Mouse (Mus musculus) limb, embryonic 14.5 days (tissue): ENCODE measurements around the gene Pfdn6. TPM values are rescaled to one million over a fixed set of nuclear protein-coding genes. Genes with fewer than 3 reads are reported as not detected.

ENCODE experiments used
- ATAC-seq: fragments of 200-750 bp; cut with Nextera tagmentation; 2 replicates; pipeline ENCODE4 v1.8.0; 2017; ENCODE audit warnings: low read depth, moderate number of reproducible peaks, moderate TSS enrichment; ENCODE audit not compliant: low FRiP score
- DNase-seq: peaks from one replicate; pipeline ENCODE4 v3.0.0-alpha.2; 2015; ENCODE audit warnings: low spot score
- H3K27ac ChIP-seq: fragments of 300-500 bp; sonication (generic); replicated peaks from 2 replicates; pipeline ENCODE4 v1.5.1; 2014; ENCODE audit warnings: low read depth, mild to moderate bottlenecking, low read length, moderate library complexity, mixed read lengths
- H3K27me3 ChIP-seq: fragments of 300-500 bp; sonication (generic); 2 replicates; pipeline ENCODE4 v1.6.1; 2014; ENCODE audit warnings: low read length, mixed read lengths; ENCODE audit not compliant: control insufficient read depth, insufficient read depth
- H3K36me3 ChIP-seq: fragments of 300-500 bp; sonication (generic); 2 replicates; pipeline ENCODE4 v1.6.1; 2014; ENCODE audit warnings: mild to moderate bottlenecking, low read length, moderate library complexity, mixed read lengths; ENCODE audit not compliant: control insufficient read depth, insufficient read depth
- H3K4me1 ChIP-seq: fragments of 300-500 bp; sonication (generic); 2 replicates; pipeline ENCODE4 v1.6.1; 2014; ENCODE audit warnings: antibody characterized with exemption, low read length, mixed read lengths; ENCODE audit not compliant: control insufficient read depth, insufficient read depth
- H3K4me2 ChIP-seq: fragments of 300-500 bp; sonication (generic); replicated peaks from 2 replicates; pipeline ENCODE4 v1.6.1; 2014; ENCODE audit warnings: low read depth, mild to moderate bottlenecking, low read length, moderate library complexity; ENCODE audit not compliant: severe bottlenecking
- H3K4me3 ChIP-seq: fragments of 300-500 bp; sonication (generic); replicated peaks from 2 replicates; pipeline ENCODE4 v1.5.1; 2014; ENCODE audit warnings: low read length
- H3K9ac ChIP-seq: fragments of 300-500 bp; sonication (generic); 2 replicates; pipeline ENCODE4 v1.6.1; 2014; ENCODE audit warnings: mild to moderate bottlenecking, low read depth, low read length, moderate library complexity; ENCODE audit not compliant: severe bottlenecking
- H3K9me3 ChIP-seq: fragments of 300-500 bp; sonication (generic); 2 replicates; pipeline ENCODE4 v1.6.1; 2016; ENCODE audit warnings: low read length; ENCODE audit not compliant: control insufficient read depth
- POLR2A ChIP-seq: fragments of 200-500 bp; IDR thresholded peaks from 2 replicates; pipeline ENCODE4 v1.8.0; 2012; ENCODE audit warnings: inconsistent platforms, mild to moderate bottlenecking, moderate library complexity, borderline replicate concordance; ENCODE audit not compliant: insufficient read depth, insufficient read length; ENCODE audit errors: extremely low read depth
- WGBS: fragments of 180-500 bp; shearing (Covaris S2); extraction: QIAGEN DNeasy Blood & Tissue Kit; methylation state at CpG from one replicate; pipeline ENCODE4 v1.1.7; 2014; 5-methylcytosine and 5-hydroxymethylcytosine counted together
- polyA plus RNA-seq, 2 experiments: library from polyadenylated mRNA; depleted of rRNA in 1 of 2; stranded (reverse) in 1 of 2; unstranded in 1 of 2; fragments of >200 nt; fragmentation: Nextera tagmentation in 1 of 2; extraction: Ambion mirVana in 1 of 2; gene quantifications; 2 replicates each; pipeline versions ENCODE4 v1.2.1 to v1.2.3; 2012 to 2014

The Pfdn6 gene
- polyA plus RNA-seq, 2 experiments = 104 to 135 TPM

DNA sequence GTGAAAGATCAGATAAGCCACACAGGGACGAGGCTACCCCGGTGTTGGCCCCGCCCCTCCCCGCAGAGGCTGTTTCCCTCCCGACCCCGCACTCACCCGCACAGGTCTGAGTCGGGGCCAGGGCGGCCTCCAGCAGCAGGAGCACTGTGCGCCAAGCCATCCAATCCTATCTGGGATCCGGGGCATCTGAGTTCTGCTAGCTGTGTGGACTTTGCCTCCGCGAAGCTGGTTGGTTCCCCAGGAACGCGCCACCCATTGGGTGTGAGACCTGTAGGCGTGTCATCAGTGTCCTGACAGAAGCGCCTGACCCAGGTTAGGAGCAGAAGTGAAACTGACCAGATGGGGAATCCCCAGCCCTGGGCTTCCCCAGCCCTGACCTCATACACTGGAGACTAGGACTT lies 38.5 kb upstream of the Pfdn6 start:
- Histone ChIP-seq H3K9me3 (no peaks in the 10 kb centered on the region), H3K4me3 (peak overlapping the region; percentile 27), H3K27me3 (peaks cover 29% of the 10 kb centered on the region), H3K4me1 (no peaks in the 10 kb centered on the region), H3K4me2 (peak overlapping the region; percentile 49), H3K27ac (no peak overlapping the region), H3K36me3 (no peaks in the 10 kb centered on the region), H3K9ac (peak overlapping the region; percentile 34; the same call in 1 of the 2 replicates)
- WGBS = 10% methylated on average over 15 of the region's 17 CpGs
- TF ChIP-seq POLR2A = no peak
- DNase-seq (no peak), ATAC-seq (no peak)

GRCm38 (mm10) chr17:33977861-33978557 lies 37.9 kb upstream of the Pfdn6 start:
- DNase-seq (no peak), ATAC-seq (no peak)
- Histone ChIP-seq H3K4me1 (no peaks in the 10 kb centered on the region), H3K27me3 (peaks cover 29% of the 10 kb centered on the region), H3K27ac (no peak overlapping the region), H3K9ac (peak overlapping the region; percentile 34), H3K36me3 (no peaks in the 10 kb centered on the region), H3K9me3 (no peaks in the 10 kb centered on the region), H3K4me3 (peak overlapping the region; percentile 27), H3K4me2 (peak overlapping the region; percentile 49)
- WGBS = 3% methylated on average over 57 of the region's 57 CpGs
- no peak for TF ChIP-seq POLR2A

DNA sequence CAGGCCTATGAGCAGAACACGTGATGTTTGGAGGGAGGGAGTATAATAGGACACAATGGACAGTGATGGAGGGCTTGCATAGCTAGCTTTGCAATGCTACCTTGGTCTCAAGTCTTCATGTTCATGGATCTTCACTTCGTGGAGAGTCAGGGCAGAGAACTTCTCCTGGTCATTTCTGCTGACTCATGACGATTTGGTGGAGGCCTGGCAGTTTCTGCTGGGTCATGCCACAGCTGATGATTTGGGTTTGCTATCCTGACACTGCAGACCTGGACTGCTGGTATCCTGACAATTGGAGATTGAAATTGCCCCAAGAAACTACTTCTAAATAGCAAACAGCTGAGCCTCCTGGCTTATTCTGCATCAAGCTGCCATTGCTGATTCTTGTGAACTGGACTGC lies 33.4 kb upstream of the Pfdn6 start:
- H3K4me2 ChIP-seq = no peak overlapping the region
- H3K27ac ChIP-seq = no peak overlapping the region
- H3K4me1 ChIP-seq = no peaks in the 10 kb centered on the region
- TF ChIP-seq POLR2A = no peak
- 68% methylated on average over 3 of the region's 3 CpGs for WGBS
- H3K9ac ChIP-seq = no peak overlapping the region
- peaks cover 11% of the 10 kb centered on the region for H3K27me3 ChIP-seq
- no peak for DNase-seq
- no peak overlapping the region for H3K4me3 ChIP-seq
- no peaks in the 10 kb centered on the region for H3K36me3 ChIP-seq
- no peak for ATAC-seq
- no peaks in the 10 kb centered on the region for H3K9me3 ChIP-seq

GRCm38 (mm10) chr17:33972691-33973090 lies 32.5 kb upstream of the Pfdn6 start:
- ATAC-seq (no peak), DNase-seq (peak; percentile 76)
- Histone ChIP-seq H3K27ac (no peak overlapping the region), H3K27me3 (peaks cover 2% of the 10 kb centered on the region), H3K4me1 (no peaks in the 10 kb centered on the region), H3K4me3 (no peak overlapping the region), H3K9ac (no peak overlapping the region), H3K36me3 (no peaks in the 10 kb centered on the region), H3K4me2 (no peak overlapping the region), H3K9me3 (no peaks in the 10 kb centered on the region)
- no peak for TF ChIP-seq POLR2A
- 7% methylated on average over 1 of the region's 1 CpGs for WGBS

GRCm38 (mm10) chr17:33969394-33969793 lies 29.3 kb upstream of the Pfdn6 start:
- TF ChIP-seq POLR2A = no peak

More at GRCm38 (mm10) chr17:33969394-33969793, 29.3 kb upstream of the Pfdn6 start:
- no peaks in the 10 kb centered on the region for H3K27me3 ChIP-seq
- ATAC-seq (no peak), DNase-seq (no peak)
- H3K36me3 ChIP-seq = peaks cover 13% of the 10 kb centered on the region
- H3K4me1 ChIP-seq = no peaks in the 10 kb centered on the region
- H3K27ac ChIP-seq = no peak overlapping the region
- H3K4me3 ChIP-seq = no peak overlapping the region
- H3K9me3 ChIP-seq = no peaks in the 10 kb centered on the region
- H3K4me2 ChIP-seq = no peak overlapping the region
- H3K9ac ChIP-seq = no peak overlapping the region
- 72% methylated on average over 4 of the region's 4 CpGs for WGBS
